Mouse (Mus musculus): ENCODE data around the gene Gm7544.
"Not testable (repeated sequence)": the region's sequence is repeated elsewhere in the genome, so short reads cannot be mapped to it uniquely, and the experiment has no call there.

Gene Gm7544

DNA sequence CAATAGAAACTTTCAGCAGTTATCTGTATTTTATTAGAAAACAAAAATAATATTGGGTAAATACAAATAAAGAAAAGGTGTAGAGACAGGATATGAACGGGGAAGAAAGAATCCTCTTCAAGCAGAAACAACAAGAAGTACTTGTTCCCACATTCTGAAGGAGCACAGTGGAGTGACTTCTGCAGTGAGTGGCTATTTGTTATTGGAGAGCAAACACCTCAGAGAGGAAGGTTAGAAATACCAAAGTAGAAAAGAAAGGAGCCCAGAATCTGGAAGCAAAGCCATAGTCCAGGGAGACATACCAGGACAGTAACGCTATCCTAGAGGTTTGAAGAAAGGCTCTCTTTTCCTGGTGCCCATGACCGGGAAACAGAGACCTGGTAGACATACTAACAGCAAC is 25.3 kb downstream of the Gm7544 start:
- intact Hi-C loops (cut with DNase I), result not testable (repeated sequence)

DNA sequence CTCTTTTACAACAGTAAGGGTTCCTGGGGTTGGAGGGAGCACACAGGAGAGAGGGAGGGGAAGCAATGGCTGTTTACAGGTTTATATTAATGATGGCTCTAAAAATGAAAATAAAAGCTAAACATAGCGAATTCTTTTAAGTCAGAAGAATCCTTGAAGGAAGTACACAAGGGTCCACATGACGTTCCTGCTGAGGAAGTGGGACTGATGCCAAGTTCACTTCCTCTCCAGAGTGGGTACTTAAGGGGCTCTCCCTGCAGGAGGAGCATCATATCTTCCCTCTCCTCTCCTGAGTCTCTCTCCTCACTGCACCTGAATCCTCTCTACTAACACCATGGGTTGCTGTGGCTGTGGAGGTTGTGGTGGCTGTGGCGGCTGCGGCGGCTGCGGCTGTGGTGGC is 31.2 kb downstream of the Gm7544 start, which contains the start of gene A030014E15Rik:
Gene A030014E15Rik, plus strand, starts transcription at position 268 of the 400 bp plus-strand sequence.
- intact Hi-C loops (cut with DNase I), result no loop called here

DNA sequence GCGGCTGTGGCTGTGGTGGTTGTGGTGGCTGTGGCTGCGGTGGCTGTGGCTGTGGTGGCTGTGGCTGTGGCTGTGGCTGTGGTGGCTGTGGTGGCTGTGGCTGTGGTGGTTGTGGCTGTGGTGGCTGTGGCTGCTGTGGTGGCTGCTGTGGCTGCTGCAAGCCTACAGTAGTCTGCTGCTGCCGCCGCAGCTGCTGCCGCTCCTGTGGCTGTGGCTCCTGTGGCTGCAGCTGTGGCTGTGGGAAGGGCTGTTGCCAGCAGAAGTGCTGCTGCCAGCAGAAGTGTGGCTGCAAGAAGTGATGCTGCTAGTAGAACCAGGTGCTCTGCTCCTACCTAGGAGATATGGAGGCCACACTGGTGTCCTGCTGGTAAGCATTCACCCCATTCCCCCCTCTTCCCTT is 42.4 kb downstream of the Gm7544 start:
- intact Hi-C loops (cut with DNase I), result not testable (repeated sequence)

DNA sequence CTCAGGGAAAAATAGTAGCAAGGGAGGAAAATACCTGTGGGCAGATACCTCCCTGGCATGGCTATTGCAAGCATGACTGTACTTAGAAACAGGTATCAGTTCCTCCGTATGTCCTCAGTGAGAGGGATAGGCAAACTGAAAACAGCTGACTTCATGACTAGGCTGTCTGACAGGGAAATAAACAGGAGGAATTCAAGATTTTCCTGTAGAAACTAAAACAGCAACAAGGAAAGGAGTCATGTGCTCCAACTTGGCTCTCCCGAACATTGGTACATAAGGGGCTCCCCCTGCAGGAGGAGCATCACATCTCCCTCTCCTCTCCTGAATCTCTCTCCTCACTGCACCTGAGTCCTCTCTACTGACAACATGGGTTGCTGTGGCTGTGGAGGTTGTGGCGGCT is 42.8 kb downstream of the Gm7544 start, which contains the start of gene A030005L19Rik:
Gene A030005L19Rik, plus strand, starts transcription at position 301 of the 400 bp plus-strand sequence.
- intact Hi-C loops (cut with DNase I), result no loop called here

DNA sequence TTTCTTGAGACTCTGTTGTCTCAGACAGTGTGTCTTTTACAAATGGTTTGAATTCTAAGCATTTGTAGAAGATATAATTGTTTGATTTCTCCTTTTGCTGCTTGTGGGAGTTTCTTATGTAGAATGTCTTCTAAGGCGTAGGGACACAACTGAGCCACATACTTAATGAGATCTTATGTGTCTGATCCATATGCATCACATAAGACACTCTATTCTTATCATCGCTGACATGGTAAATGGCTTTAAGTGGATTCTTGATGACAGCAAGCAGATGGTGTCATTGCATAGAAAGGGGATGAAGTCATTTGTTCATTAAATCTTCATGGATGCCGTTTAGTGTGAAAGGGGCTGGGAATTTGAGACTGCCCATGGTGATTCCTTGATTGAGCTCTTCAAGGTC is 49.9 kb downstream of the Gm7544 start:
- intact Hi-C loops (cut with DNase I), result loop anchor here (5.0 to 10.0 kb wide), 2 partner anchors 81 to 121 kb away; no protein-coding TSS in a partner anchor

All from adrenal gland (tissue).